Mouse (Mus musculus) right cerebral cortex, postnatal 14 days (tissue): Measurements from ENCODE around the gene Isy1.
"Not testable (repeated sequence)": the region's sequence is repeated elsewhere in the genome, so short reads cannot be mapped to it uniquely, and the experiment has no call there.

Source experiments
- DNase-seq: peaks from one replicate; pipeline ENCODE4 v3.0.0; 2022

Gene Isy1

GRCm38 (mm10) chr6:87775588-87776245 is 62.9 kb downstream of the Isy1 start:
- no peak for DNase-seq

GRCm38 (mm10) chr6:87774909-87775308 is 63.7 kb downstream of the Isy1 start:
- DNase-seq: no peak

GRCm38 (mm10) chr6:87774466-87774865 is 64.1 kb downstream of the Isy1 start:
- no peak for DNase-seq

- no peak for DNase-seq
These were observed 68.0 kb downstream of the Isy1 start for GRCm38 (mm10) chr6:87770626-87771025.

- not testable (repeated sequence) for DNase-seq
These were observed 74.3 kb downstream of the Isy1 start for GRCm38 (mm10) chr6:87764296-87764695.
